Mouse (Mus musculus): ENCODE data around the gene Nr1h3. TPM values are rescaled to one million over a fixed set of nuclear protein-coding genes. Genes with fewer than 3 reads are reported as not detected.
A peak's percentile ranks its signal among the peaks of the same experiment; 100 is the strongest.
"Not testable (repeated sequence)": the region's sequence is repeated elsewhere in the genome, so short reads cannot be mapped to it uniquely, and the experiment has no call there.

Gene Nr1h3
- 1.1 and 1.3 TPM in 2 replicates for polyA plus RNA-seq (2014; fragmentation: Nextera tagmentation; extraction: Ambion mirVana)

DNA sequence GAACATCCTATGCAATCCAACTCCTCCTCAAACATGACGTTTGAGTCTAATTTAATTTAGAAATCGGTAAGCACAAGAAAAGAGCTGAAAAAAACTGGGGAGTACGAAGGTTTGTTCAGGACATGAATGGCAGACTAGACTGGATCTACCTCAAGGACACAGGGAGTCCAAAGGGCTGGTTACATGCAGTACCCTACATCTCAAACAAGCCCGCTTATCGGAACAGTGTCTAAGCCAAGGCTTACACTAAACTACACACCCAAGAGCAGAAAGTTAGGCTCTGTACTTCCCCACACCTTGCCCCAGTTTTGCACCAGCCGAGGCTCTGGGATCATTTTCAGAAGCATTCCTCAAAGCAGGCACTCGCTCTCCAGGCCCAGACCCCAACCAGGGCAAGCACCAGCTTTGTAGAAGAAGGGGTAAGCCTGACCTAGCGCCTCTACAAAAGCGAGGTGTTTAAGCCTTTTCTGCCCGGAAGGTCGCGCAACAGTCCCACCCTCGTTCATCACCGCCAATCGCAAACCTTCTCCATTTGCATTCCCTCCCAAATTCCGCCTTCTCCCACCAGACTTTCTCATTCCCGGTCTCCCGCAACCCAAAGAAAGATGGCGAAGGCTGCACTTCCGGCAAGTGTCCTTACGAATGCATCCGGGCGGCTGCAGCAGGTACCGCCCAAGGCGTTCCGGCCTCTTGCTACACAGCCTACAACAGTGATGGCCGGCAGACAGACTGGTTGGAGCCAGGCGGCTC lies at the start of gene Nr1h3, which contains the start of gene Acp2:
TSS of gene Nr1h3 (minus strand) at position 613 of the 750 bp plus-strand sequence.
TSS of gene Acp2 (plus strand) at position 664 of the 750 bp plus-strand sequence.
- Histone ChIP-seq H3K27ac (ENCODE audit: low read depth, low read length) (peak within 1 kb of the TSS; percentile 73), H3K4me2 (ENCODE audit: low read depth) (peak within 1 kb of the TSS; percentile 80), H3K4me1 (ENCODE audit: control insufficient read depth, insufficient read depth, low read length) (peaks cover 4% of the 10 kb centered on the region; the same call in 1 of the 2 replicates), H3K27me3 (ENCODE audit: control insufficient read depth, insufficient read depth, low read length) (no peaks in the 10 kb centered on the region), H3K36me3 (ENCODE audit: control insufficient read depth, insufficient read depth, low read length) (peaks cover 5% of the 10 kb centered on the region; the same call in 1 of the 2 replicates), H3K4me3 (ENCODE audit: low read depth, low read length) (peak within 1 kb of the TSS; percentile 49), H3K9me3 (ENCODE audit: control insufficient read depth, low read length) (no peaks in the 10 kb centered on the region), H3K9ac (ENCODE audit: low read length) (peak within 1 kb of the TSS; percentile 65)
- peak; percentile 95 for DNase-seq (ENCODE audit: low spot score)
- peak; percentile 97 for ATAC-seq (ENCODE audit: insufficient read depth, low FRiP score, low TSS enrichment)
- 5% methylated on average over 28 of the region's 28 CpGs for WGBS

DNA sequence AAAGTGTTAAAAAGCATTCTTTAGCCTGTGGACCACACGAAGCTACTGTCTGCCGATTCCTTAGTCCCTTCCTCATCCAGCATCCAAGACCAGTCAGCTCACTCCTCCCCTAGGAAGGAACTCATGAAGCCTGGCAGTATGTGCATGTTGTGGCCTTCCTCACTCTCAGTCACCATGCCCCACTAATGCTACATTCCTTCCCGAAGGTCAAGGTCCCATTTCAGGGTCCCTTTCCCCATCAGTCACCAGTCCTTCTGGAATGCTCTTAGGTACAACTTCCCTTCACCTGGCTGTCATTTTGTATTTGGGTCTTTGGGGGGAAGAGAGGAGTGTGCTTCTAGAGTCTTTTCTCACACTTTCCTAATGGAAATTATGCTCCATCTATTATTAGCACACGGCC lies 49.4 kb upstream of the Nr1h3 start:
- no peak overlapping the region for H3K9ac ChIP-seq (ENCODE audit: low read length)
- no peaks in the 10 kb centered on the region for H3K9me3 ChIP-seq (ENCODE audit: control insufficient read depth, low read length)
- no peak overlapping the region for H3K27ac ChIP-seq (ENCODE audit: low read depth, low read length)
- H3K36me3 ChIP-seq (ENCODE audit: control insufficient read depth, insufficient read depth, low read length), result no peaks in the 10 kb centered on the region
- no peak overlapping the region for H3K4me2 ChIP-seq (ENCODE audit: low read depth)
- H3K4me1 ChIP-seq (ENCODE audit: control insufficient read depth, insufficient read depth, low read length), result peaks cover 8% of the 10 kb centered on the region
- DNase-seq (ENCODE audit: low spot score) (no peak), ATAC-seq (ENCODE audit: insufficient read depth, low FRiP score, low TSS enrichment) (no peak)
- peaks cover 7% of the 10 kb centered on the region; the same call in 1 of the 2 replicates for H3K27me3 ChIP-seq (ENCODE audit: control insufficient read depth, insufficient read depth, low read length)
- 79% methylated on average over 4 of the region's 4 CpGs for WGBS
- H3K4me3 ChIP-seq (ENCODE audit: low read depth, low read length), result no peak overlapping the region

DNA sequence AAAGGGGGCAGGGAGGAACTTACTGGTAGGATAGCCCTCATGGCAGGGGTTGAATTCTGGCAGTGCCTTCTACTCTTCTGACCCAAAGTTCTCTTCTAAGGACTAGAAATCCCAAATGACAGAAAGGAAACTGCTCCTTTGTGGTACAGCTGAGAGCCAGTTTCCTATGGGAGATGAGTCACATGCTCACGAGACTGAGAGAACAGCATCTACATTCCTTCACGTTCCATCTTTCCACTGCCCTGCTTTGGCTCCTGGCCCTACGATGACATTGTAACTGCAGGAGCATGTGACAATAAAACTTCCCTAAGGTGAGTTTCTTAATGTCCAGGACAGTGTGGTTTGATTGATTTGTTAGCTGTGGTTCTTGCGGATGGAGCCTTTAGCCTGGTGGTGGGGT lies 45.7 kb upstream of the Nr1h3 start:
- Histone ChIP-seq H3K27me3 (ENCODE audit: control insufficient read depth, insufficient read depth, low read length) (0 out of 2 replicates have a peak, but pooled peaks cover 2% of the 10 kb centered on the region), H3K9me3 (ENCODE audit: control insufficient read depth, low read length) (no peaks in the 10 kb centered on the region), H3K27ac (ENCODE audit: low read depth, low read length) (no peak overlapping the region), H3K4me3 (ENCODE audit: low read depth, low read length) (no peak overlapping the region), H3K36me3 (ENCODE audit: control insufficient read depth, insufficient read depth, low read length) (no peaks in the 10 kb centered on the region), H3K9ac (ENCODE audit: low read length) (no peak overlapping the region), H3K4me1 (ENCODE audit: control insufficient read depth, insufficient read depth, low read length) (no peaks in the 10 kb centered on the region), H3K4me2 (ENCODE audit: low read depth) (no peak overlapping the region)
- 93% methylated on average over 4 of the region's 4 CpGs for WGBS
- DNase-seq (ENCODE audit: low spot score) (no peak), ATAC-seq (ENCODE audit: insufficient read depth, low FRiP score, low TSS enrichment) (no peak)

DNA sequence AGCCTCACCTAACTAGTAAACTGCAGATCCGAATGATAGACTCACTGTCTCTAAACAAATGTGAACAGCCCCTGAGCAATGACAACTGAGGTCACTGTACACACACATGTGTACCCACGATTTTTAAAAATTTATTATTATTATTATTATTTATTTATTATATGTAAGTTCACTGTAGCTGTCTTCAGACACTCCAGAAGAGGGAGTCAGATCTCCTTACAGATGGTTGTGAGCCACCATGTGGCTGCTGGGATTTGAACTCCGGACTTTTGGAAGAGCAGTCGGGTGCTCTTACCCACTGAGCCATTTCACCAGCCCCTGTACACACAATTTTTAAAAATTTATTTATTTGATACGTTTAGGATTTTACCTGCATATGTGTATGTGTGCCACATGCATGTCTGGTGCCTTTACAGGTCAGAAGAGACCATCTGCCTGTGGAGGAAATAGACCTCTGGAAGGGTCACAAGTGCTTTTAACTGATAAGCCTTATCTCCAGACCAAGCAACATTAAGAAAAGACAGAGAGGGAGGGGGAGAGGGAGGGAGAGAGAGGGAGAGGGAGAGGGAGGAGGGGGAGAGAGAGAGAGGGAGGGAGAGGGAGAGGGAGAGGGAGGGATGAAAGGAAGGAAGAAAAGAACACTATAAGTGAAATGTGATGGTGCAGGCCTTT lies 42.1 kb upstream of the Nr1h3 start:
- H3K27me3 ChIP-seq (ENCODE audit: control insufficient read depth, insufficient read depth, low read length), result no peaks in the 10 kb centered on the region
- no peak for ATAC-seq (ENCODE audit: insufficient read depth, low FRiP score, low TSS enrichment)
- H3K9ac ChIP-seq (ENCODE audit: low read length), result no peak overlapping the region
- DNase-seq (ENCODE audit: low spot score), result no peak
- H3K36me3 ChIP-seq (ENCODE audit: control insufficient read depth, insufficient read depth, low read length), result no peaks in the 10 kb centered on the region
- no peak overlapping the region for H3K4me2 ChIP-seq (ENCODE audit: low read depth)
- no peaks in the 10 kb centered on the region for H3K4me1 ChIP-seq (ENCODE audit: control insufficient read depth, insufficient read depth, low read length)
- H3K27ac ChIP-seq (ENCODE audit: low read depth, low read length), result no peak overlapping the region
- H3K9me3 ChIP-seq (ENCODE audit: control insufficient read depth, low read length), result no peaks in the 10 kb centered on the region
- WGBS, result 78% methylated on average over 5 of the region's 5 CpGs
- no peak overlapping the region for H3K4me3 ChIP-seq (ENCODE audit: low read depth, low read length)

DNA sequence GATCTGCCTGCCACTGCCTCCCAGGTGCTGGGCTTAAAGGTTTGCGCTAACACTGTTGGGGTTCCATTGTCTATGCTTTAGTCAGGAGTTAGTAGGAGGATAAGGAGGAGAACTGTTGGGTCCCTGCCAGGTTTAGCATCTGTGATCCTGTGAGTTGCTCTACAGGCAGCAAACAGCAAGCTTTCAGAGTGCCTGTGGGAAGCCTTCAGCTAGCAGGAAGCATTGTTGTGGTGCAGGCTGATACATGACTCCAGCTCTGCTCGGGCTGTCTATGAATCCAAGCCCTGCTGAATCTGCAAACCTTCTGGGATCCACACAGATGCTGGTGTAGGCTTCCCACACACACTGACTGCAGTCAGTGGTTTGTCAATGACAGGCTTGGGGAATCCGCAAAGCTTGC lies 40.8 kb upstream of the Nr1h3 start:
- 63% methylated on average over 3 of the region's 3 CpGs for WGBS
- no peak for ATAC-seq (ENCODE audit: insufficient read depth, low FRiP score, low TSS enrichment)

DNA sequence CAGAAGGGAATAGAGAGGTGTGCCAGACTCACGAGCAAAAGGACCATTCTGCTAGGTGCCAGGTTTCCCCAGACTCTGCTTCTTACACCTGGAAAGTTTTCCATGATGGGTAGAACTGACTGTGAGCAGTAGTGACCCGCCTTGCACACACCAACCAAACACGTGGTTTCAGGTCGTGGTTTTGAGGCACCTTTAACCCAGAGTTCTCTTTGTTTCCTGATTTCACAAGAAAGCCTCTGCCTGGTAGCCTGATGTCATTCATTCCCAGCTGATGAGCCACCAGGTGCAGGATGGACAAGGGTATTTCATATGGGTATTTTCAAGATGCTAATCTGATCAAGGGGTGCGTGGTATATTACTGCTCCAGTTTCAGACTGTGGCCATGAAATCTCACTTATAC lies 39.9 kb upstream of the Nr1h3 start:
- H3K27ac ChIP-seq (ENCODE audit: low read depth, low read length), result no peak overlapping the region
- H3K9me3 ChIP-seq (ENCODE audit: control insufficient read depth, low read length), result no peaks in the 10 kb centered on the region
- DNase-seq (ENCODE audit: low spot score), result no peak
- no peaks in the 10 kb centered on the region for H3K4me1 ChIP-seq (ENCODE audit: control insufficient read depth, insufficient read depth, low read length)
- H3K4me3 ChIP-seq (ENCODE audit: low read depth, low read length), result no peak overlapping the region
- H3K9ac ChIP-seq (ENCODE audit: low read length), result no peak overlapping the region
- whole genome bisulfite sequencing, result 66% methylated on average over 5 of the region's 5 CpGs
- H3K27me3 ChIP-seq (ENCODE audit: control insufficient read depth, insufficient read depth, low read length), result no peaks in the 10 kb centered on the region
- no peaks in the 10 kb centered on the region for H3K36me3 ChIP-seq (ENCODE audit: control insufficient read depth, insufficient read depth, low read length)
- H3K4me2 ChIP-seq (ENCODE audit: low read depth), result no peak overlapping the region
- no peak for ATAC-seq (ENCODE audit: insufficient read depth, low FRiP score, low TSS enrichment)

More for the DNA sequence above, 40.8 kb upstream of the Nr1h3 start:
- no peak overlapping the region for H3K4me2 ChIP-seq (ENCODE audit: low read depth)
- no peak for DNase-seq (ENCODE audit: low spot score)
- no peak overlapping the region for H3K27ac ChIP-seq (ENCODE audit: low read depth, low read length)
- no peak overlapping the region for H3K9ac ChIP-seq (ENCODE audit: low read length)
- no peaks in the 10 kb centered on the region for H3K36me3 ChIP-seq (ENCODE audit: control insufficient read depth, insufficient read depth, low read length)
- H3K27me3 ChIP-seq (ENCODE audit: control insufficient read depth, insufficient read depth, low read length), result no peaks in the 10 kb centered on the region
- H3K4me3 ChIP-seq (ENCODE audit: low read depth, low read length), result no peak overlapping the region
- H3K4me1 ChIP-seq (ENCODE audit: control insufficient read depth, insufficient read depth, low read length), result no peaks in the 10 kb centered on the region
- no peaks in the 10 kb centered on the region for H3K9me3 ChIP-seq (ENCODE audit: control insufficient read depth, low read length)

DNA sequence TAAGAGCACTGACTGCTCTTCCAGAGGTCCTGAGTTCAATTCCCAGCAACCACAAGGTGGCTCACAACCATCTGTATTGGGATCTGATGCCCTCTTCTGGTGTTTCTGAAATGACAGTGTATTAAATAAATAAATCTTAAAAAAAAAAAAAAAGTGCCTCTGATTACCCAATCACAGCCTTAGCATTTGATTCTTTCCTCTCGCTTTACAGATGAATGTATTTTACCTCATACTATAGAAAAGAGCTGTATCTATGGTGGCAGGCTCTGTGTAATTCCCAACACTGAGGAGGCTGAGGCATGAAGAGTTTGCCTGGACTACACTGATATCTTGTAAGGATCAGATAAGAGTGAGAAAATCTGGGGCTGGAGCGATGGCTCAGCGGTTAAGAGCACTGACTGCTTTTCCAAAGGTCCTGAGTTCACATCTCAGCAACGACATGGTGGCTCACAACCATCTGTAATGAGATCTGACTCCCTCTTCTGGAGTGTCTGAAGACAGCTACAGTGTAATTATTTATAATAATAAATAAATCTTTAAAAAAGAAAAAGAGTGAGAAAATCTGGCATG lies 35.0 kb upstream of the Nr1h3 start:
- ATAC-seq (ENCODE audit: insufficient read depth, low FRiP score, low TSS enrichment), result peak; percentile 58
- 28% methylated on average over 4 of the region's 4 CpGs for WGBS
- peak overlapping the region; percentile 74 for H3K4me2 ChIP-seq (ENCODE audit: low read depth)
- not testable (repeated sequence) for DNase-seq (ENCODE audit: low spot score); H3K36me3 ChIP-seq (ENCODE audit: control insufficient read depth, insufficient read depth, low read length); H3K4me1 ChIP-seq (ENCODE audit: control insufficient read depth, insufficient read depth, low read length); H3K9me3 ChIP-seq (ENCODE audit: control insufficient read depth, low read length); H3K9ac ChIP-seq (ENCODE audit: low read length); H3K27me3 ChIP-seq (ENCODE audit: control insufficient read depth, insufficient read depth, low read length)
- H3K27ac ChIP-seq (ENCODE audit: low read depth, low read length), result peak overlapping the region; percentile 79; the same call in 1 of the 2 replicates
- H3K4me3 ChIP-seq (ENCODE audit: low read depth, low read length), result peak overlapping the region; percentile 53

DNA sequence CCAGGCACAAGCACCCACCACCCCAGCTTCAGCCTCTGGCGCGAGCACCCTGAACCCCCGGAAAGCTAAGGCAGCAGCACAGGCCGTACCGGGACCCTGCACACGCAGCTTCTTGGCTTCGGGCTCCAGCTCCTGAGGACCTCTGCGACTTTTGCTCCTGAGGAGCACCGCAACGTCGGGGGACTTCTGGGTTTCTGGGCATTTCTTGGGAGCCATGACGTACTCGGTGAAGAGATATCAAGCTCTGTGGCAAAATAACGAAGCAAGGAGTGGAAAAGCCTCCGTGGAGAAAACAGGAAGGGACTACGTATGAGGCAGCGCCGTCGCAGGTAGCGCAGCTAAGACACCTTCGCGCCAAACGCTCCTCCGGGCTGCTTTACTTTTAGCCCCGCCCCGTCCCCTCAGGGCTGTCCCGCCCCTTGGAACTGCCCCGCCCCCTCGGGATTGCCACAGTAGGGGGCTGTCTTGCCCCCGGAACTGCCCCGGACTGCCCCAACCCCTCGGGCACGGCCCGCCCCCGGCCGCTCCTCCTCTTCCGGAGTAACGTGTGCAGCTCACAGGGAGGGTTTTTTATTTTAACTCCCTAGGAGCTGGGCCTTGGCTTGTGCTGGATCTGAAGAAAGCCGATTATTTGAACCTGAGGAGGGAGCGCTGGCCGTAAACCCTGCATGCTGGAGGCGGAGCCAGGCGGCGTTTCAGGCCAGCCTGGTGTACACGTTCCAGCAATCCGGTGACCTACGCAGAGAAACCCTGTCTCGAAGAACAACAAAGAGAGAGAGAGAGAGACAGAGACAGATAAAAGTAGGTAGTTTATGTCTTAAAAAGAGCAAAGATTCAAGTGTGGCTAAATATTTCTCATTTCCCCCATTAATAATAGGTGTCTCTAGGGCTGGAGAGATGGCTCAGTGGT lies 34.2 kb upstream of the Nr1h3 start, which contains the start of gene Ddb2:
TSS of gene Ddb2 (minus strand) at position 382 of the 910 bp plus-strand sequence.
- H3K4me1 ChIP-seq (ENCODE audit: control insufficient read depth, insufficient read depth, low read length), result no peaks in the 10 kb centered on the region
- 1% methylated on average over 47 of the region's 48 CpGs for WGBS
- DNase-seq (ENCODE audit: low spot score), result peak; percentile 95
- peak within 1 kb of the TSS; percentile 72 for H3K9ac ChIP-seq (ENCODE audit: low read length)
- peak within 1 kb of the TSS; percentile 74 for H3K4me2 ChIP-seq (ENCODE audit: low read depth)
- no peaks in the 10 kb centered on the region for H3K9me3 ChIP-seq (ENCODE audit: control insufficient read depth, low read length)
- peak within 1 kb of the TSS; percentile 53 for H3K4me3 ChIP-seq (ENCODE audit: low read depth, low read length)
- no peaks in the 10 kb centered on the region for H3K27me3 ChIP-seq (ENCODE audit: control insufficient read depth, insufficient read depth, low read length)
- peak; percentile 94 for ATAC-seq (ENCODE audit: insufficient read depth, low FRiP score, low TSS enrichment)
- H3K27ac ChIP-seq (ENCODE audit: low read depth, low read length), result peak within 1 kb of the TSS; percentile 79
- no peaks in the 10 kb centered on the region for H3K36me3 ChIP-seq (ENCODE audit: control insufficient read depth, insufficient read depth, low read length)
